Mouse (Mus musculus) erythroblast, embryonic 14.5 days (primary cell): ENCODE measurements at regions not wholly inside any gene's neighbourhood (a gene's known extent, or its start where the extent isn't known, plus 50 kb on each side); places are given as distances from the start of the nearest gene placed in this dataset.

Experiments
- H3K27me3 ChIP-seq: 2 replicates; pipeline ENCODE4 v1.6.1; 2012; ENCODE audit warnings: inconsistent platforms; ENCODE audit not compliant: control insufficient read depth
- H3K36me3 ChIP-seq: 2 replicates; pipeline ENCODE4 v1.6.1; 2012; ENCODE audit warnings: mild to moderate bottlenecking, inconsistent platforms; ENCODE audit not compliant: control insufficient read depth
- H3K4me1 ChIP-seq: 2 replicates; pipeline ENCODE4 v1.6.1; 2012; ENCODE audit warnings: inconsistent platforms; ENCODE audit not compliant: control insufficient read depth
- H3K4me3 ChIP-seq: replicated peaks from 2 replicates; pipeline ENCODE3; 2012; ENCODE audit warnings: moderate library complexity, mild to moderate bottlenecking, inconsistent platforms
- H3K9me3 ChIP-seq: 2 replicates; pipeline ENCODE4 v1.6.1; 2012; ENCODE audit warnings: low read length, inconsistent platforms, mixed read lengths; ENCODE audit not compliant: control insufficient read depth
- GATA1 ChIP-seq: IDR thresholded peaks from 2 replicates; pipeline ENCODE4 v1.6.1; 2012; ENCODE audit warnings: low read length, inconsistent platforms, mixed read lengths
- TAL1 ChIP-seq: IDR thresholded peaks from 3 replicates; pipeline ENCODE4 v1.6.1; 2012; ENCODE audit warnings: low read length, inconsistent platforms, mixed read lengths

DNA sequence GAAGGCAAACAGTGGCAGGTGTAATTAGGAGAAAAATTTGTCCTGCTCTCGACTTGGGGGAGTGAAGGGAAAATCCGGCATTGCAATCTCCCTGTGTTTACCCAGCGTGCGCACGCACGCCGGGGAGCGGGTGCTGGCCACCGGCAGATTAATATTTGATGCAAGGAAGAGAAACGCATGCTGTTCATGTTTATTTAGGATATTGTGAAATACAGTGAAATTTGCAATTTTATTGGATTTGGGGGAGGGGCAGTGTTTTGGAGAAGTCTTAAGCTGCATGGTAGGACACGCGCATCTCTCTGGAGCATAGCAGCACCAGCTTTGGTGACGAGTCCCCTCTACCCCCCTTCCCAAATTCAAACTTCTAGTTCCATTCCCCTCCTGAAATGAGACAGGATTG is 136.4 kb downstream of the Mrm1 start:
- H3K4me1 ChIP-seq: peaks cover 10% of the 10 kb centered on the region

DNA sequence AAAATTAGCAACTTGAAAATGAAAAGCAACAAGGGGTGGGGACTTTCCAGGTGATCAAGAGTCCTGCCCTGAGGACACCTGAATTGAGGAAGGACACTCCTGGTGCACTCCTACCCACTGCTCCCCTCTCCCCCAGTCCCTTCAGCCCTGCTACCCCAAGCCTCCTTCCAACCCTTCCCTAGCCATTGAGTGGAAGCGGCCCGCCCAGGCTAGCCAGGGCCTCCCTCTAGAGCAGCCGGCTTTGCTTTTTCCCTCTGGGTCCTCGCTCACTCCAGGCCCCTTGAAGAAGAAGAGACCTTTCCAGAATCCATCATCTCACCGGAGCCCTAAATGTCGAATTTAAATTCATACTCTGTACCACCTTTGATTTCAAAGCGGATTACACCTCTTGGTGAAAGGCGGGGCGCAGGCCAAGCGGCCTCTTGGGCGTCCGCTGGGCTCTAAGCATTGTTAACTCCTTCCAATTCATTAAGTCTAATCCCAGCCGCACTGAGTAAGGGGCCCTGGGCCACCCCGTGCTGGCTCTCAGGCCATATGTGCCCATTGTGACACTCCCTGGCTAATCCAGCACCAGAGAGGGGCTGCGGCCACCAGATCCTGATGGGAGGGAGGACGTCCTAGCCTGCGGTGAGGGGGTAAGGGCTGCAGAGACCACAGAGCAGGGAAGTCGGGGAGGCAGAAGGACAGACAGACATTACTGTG is 142.8 kb downstream of the Mrm1 start:
- no peak for TF ChIP-seq TAL1
- TF ChIP-seq GATA1: no peak

More for the DNA sequence above, 136.4 kb downstream of the Mrm1 start:
- peaks cover 18% of the 10 kb centered on the region for H3K27me3 ChIP-seq
- TF ChIP-seq GATA1 (no peak), TAL1 (no peak)
- H3K9me3 ChIP-seq: no peaks in the 10 kb centered on the region
- H3K36me3 ChIP-seq: no peaks in the 10 kb centered on the region
- no peak overlapping the region for H3K4me3 ChIP-seq

DNA sequence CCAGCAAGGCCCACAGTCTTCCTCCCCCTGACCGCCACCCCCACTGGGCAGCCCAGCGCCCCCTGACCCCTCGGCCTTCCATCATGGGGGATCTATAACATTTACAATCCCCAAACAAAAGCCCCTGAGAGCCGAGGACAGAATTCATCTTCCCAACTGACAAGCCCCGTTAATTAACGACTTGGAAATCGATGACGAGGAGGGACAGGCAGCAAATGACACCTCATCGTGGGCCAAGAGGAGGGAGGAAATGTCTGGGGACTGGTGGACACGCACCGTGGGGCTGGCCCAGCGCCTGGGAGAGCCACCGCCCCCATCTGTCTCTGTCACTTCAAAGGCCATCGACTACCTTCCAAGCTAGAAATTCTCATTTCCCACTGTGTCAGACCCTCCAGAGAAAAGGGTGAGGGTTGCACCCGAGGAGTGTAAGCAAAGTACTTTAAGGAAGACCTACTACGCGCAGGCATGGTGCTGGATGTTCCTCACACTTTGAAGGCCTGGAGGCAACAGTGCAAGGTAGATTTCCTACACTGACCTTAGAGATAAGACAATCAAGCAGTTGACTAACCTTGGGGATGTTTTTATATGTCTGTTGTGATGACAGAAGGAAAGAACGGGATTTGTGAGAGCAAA is 146.4 kb downstream of the Mrm1 start:
- no peak for TF ChIP-seq GATA1
- TF ChIP-seq TAL1: no peak
- H3K36me3 ChIP-seq: no peaks in the 10 kb centered on the region
- no peaks in the 10 kb centered on the region; the same call in none of the 2 replicates for H3K4me1 ChIP-seq
- H3K27me3 ChIP-seq: peaks cover 21% of the 10 kb centered on the region
- H3K4me3 ChIP-seq: no peak overlapping the region
- H3K9me3 ChIP-seq: no peaks in the 10 kb centered on the region

More for the DNA sequence above, 142.8 kb downstream of the Mrm1 start:
- Histone ChIP-seq H3K4me1 (no peaks in the 10 kb centered on the region; the same call in 1 of the 2 replicates), H3K27me3 (peaks cover 36% of the 10 kb centered on the region), H3K36me3 (no peaks in the 10 kb centered on the region), H3K4me3 (no peak overlapping the region), H3K9me3 (no peaks in the 10 kb centered on the region)

DNA sequence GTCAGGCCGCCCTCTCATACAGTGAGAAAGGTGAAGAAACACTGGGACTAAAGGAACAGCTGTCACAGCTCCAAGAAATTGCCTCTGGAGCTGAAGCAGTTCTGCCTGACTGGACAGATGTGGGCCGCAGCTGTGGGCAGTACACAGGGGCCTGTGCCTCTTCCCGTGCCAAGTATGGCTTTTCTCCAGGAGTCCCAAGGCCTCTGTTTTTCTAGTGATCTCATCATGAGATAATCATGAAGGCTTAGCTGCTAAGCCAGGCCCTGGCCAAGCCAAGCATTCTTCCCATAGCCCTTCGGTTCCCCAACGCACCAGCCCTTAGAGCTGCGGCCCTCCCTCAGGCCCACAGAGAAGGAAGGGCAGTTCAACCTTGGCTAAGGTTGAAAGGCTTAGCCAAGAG is 146.2 kb upstream of the Lhx1 start:
- TF ChIP-seq GATA1: no peak
- TF ChIP-seq TAL1: no peak
- no peaks in the 10 kb centered on the region; the same call in none of the 2 replicates for H3K4me1 ChIP-seq
- peaks cover 11% of the 10 kb centered on the region for H3K27me3 ChIP-seq
- no peaks in the 10 kb centered on the region for H3K9me3 ChIP-seq
- H3K4me3 ChIP-seq: no peak overlapping the region
- H3K36me3 ChIP-seq: no peaks in the 10 kb centered on the region

DNA sequence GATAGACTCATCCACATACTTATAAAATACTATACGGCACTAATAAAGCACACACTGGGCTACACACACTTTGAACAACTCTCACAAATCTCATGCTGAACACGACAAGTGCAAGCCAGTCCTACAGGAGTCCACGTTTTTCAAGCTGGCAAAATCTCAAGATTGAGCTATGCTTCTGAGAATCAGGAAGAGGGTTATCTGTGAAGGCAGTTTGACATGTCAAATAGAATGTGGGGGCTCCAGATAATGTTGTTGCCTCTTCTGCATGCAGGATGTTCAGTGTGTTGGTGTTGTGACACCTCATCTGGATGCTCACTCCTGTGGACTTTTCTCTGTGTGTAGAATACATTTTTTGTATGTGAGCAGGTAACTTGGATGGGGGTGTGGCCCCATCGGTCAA is 142.4 kb upstream of the Lhx1 start:
- Histone ChIP-seq H3K4me1 (peaks cover 8% of the 10 kb centered on the region), H3K27me3 (no peaks in the 10 kb centered on the region; the same call in none of the 2 replicates), H3K36me3 (no peaks in the 10 kb centered on the region), H3K9me3 (no peaks in the 10 kb centered on the region), H3K4me3 (no peak overlapping the region)
- TF ChIP-seq TAL1 (no peak), GATA1 (no peak)

DNA sequence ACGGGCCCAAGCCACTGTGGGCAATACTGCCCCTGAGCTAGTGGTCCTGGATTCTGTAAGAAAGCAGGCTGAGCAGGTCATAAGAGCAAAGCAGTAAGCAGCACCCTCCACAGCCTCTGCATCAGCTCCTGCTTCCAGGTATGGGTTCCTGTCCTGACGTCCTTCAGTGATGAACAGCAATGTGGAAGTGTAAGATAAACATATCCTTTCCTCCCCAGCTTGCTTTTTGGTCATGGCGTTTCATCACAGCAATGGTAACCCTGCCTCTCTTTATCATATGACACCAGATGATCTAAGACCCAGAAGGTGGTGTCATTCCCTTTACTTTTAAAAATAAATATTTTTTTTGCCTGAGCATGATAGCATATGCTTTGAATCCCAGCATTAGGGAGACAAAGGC is 138.9 kb upstream of the Lhx1 start:
- no peak overlapping the region for H3K4me3 ChIP-seq
- peaks cover 8% of the 10 kb centered on the region for H3K4me1 ChIP-seq
- H3K36me3 ChIP-seq: no peaks in the 10 kb centered on the region
- TF ChIP-seq TAL1: no peak
- no peak for TF ChIP-seq GATA1
- peaks cover 7% of the 10 kb centered on the region for H3K27me3 ChIP-seq
- H3K9me3 ChIP-seq: no peaks in the 10 kb centered on the region

DNA sequence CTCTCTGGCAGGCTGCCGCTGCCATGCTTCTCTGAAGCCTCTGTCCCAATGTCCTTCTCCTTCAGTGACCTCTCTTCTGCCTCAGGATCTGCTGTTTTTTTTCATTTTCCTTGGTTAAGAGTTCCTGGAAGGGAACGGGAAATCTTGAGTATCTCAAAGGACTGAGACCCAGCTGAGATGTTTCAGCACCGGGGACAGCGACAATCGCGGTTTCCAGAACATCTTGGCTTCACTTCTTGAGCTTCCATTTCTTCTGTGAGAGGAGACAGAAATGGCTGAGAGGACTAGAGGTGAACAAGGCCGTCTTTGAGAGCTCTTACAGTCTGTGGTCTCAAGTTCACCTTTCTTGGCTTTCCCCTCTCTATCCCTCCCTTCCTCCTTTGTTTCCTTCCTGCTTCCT is 136.6 kb upstream of the Lhx1 start:
- TF ChIP-seq TAL1 (no peak), GATA1 (no peak)
- Histone ChIP-seq H3K4me1 (peaks cover 8% of the 10 kb centered on the region), H3K4me3 (no peak overlapping the region), H3K36me3 (no peaks in the 10 kb centered on the region), H3K27me3 (peaks cover 7% of the 10 kb centered on the region), H3K9me3 (peaks cover 2% of the 10 kb centered on the region; the same call in 1 of the 2 replicates)

DNA sequence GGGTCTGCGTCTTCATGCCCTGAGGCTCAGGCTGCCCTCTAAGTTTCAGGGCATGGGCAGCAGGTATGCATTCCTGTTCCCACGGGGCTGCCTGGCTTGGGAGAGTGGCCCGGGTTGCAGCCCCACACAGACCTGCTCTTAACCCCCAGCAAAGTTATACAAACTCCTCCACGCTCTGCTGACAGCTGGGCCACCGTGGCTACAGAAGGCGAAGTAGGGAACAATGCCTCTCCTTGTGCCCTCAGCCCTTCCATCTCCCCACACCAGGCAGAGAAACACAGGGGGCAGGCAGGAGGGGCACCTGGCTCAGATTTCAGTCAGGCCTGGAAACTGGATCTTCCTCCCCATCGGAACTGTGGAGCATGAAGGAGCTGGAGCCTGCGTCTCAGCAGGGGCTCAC is 135.5 kb upstream of the Lhx1 start:
- peaks cover 7% of the 10 kb centered on the region for H3K27me3 ChIP-seq

DNA sequence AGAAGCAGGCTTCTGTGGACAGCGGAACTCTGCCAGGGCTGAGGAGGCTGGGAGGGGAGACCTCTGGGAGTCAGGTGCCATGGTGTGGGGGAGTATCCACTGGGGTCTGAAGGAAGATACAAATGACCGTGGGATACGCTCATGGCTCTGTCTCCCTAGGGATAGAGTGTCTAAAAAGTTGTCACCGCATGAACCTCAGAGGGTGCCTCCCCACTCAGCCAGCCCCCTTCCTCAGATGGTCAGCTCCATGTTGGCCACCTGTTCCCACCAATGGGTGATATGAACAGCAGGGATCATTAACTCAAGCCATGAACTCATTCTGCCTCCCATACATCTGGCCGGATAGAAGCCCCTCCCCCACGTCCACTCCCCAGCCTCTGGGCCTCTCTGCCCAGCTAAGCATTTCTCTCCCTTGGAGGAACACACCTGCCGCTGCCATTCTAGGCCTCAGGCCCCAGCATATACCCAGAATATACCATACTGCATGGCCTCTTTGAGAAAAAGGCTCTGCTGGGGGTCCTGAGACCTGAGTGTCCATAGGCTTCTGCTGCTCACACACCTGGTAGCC is 134.1 kb upstream of the Lhx1 start:
- Histone ChIP-seq H3K4me3 (no peak overlapping the region), H3K4me1 (peaks cover 5% of the 10 kb centered on the region), H3K36me3 (no peaks in the 10 kb centered on the region), H3K9me3 (peaks cover 2% of the 10 kb centered on the region; the same call in 1 of the 2 replicates), H3K27me3 (peaks cover 11% of the 10 kb centered on the region)
- TF ChIP-seq GATA1 (no peak), TAL1 (no peak)

More for the DNA sequence above, 135.5 kb upstream of the Lhx1 start:
- Histone ChIP-seq H3K36me3 (no peaks in the 10 kb centered on the region), H3K4me3 (no peak overlapping the region), H3K4me1 (peaks cover 8% of the 10 kb centered on the region), H3K9me3 (peaks cover 2% of the 10 kb centered on the region; the same call in 1 of the 2 replicates)
- TF ChIP-seq GATA1: no peak
